Mouse (Mus musculus) heart, adult 2 months (tissue): ENCODE data around the gene Rapgef2. TPM values are rescaled to one million over a fixed set of nuclear protein-coding genes. Genes with fewer than 3 reads are reported as not detected.
"Not testable (repeated sequence)": the region's sequence is repeated elsewhere in the genome, so short reads cannot be mapped to it uniquely, and the experiment has no call there.

Source experiments
- DNase-seq, 2 experiments: peaks; one replicate each; pipeline ENCODE4 v3.0.0; 2021
- H3K27ac ChIP-seq: fragments of 200-600 bp; 2 replicates; pipeline ENCODE4 v1.8.1; 2022
- H3K27me3 ChIP-seq: fragments of 200-500 bp; 2 replicates; pipeline ENCODE4 v1.6.1; 2012; ENCODE audit warnings: mild to moderate bottlenecking, low read length, inconsistent platforms, mixed read lengths; ENCODE audit not compliant: control insufficient read depth, insufficient read depth
- H3K36me3 ChIP-seq: fragments of 200-500 bp; 2 replicates; pipeline ENCODE4 v1.6.1; 2012; ENCODE audit warnings: low read length, inconsistent platforms; ENCODE audit not compliant: control insufficient read depth, insufficient read depth
- H3K4me1 ChIP-seq: fragments of 200-500 bp; 2 replicates; pipeline ENCODE4 v1.6.1; 2011; ENCODE audit warnings: low read length; ENCODE audit not compliant: control insufficient read depth, insufficient read depth
- H3K4me3 ChIP-seq: fragments of 200-600 bp; 2 replicates; pipeline ENCODE4 v1.8.1; 2022
- H3K79me2 ChIP-seq: fragments of 200-500 bp; replicated peaks from 2 replicates; pipeline ENCODE4 v1.6.1; 2012; ENCODE audit warnings: mild to moderate bottlenecking, inconsistent platforms, low read length, moderate library complexity, mixed read lengths; ENCODE audit not compliant: control insufficient read depth, insufficient read depth
- H3K9ac ChIP-seq: fragments of 200-500 bp; 2 replicates; pipeline ENCODE4 v1.6.1; 2012; ENCODE audit warnings: low read depth, mild to moderate bottlenecking, control low read depth, inconsistent platforms, low read length, mixed read lengths
- CTCF ChIP-seq: fragments of 200-600 bp; IDR thresholded peaks from 2 replicates; pipeline ENCODE4 v1.8.1; 2022; ENCODE audit warnings: antibody characterized with exemption, mild to moderate bottlenecking, moderate library complexity
- EP300 ChIP-seq: fragments of 200-500 bp; IDR thresholded peaks from 2 replicates; pipeline ENCODE4 v1.6.1; 2011; ENCODE audit warnings: low read depth, low read length, control low read depth; ENCODE audit not compliant: insufficient read depth
- POLR2A ChIP-seq: fragments of 200-500 bp; IDR thresholded peaks from 2 replicates; pipeline ENCODE4 v1.6.1; 2011; ENCODE audit warnings: mild to moderate bottlenecking, low read depth, low read length, control low read depth; ENCODE audit not compliant: insufficient read depth
- WGBS: fragments of 180-500 bp; shearing (Covaris S2); methylation state at CpG from one replicate; pipeline ENCODE4 v1.1.7; 2018; 5-methylcytosine and 5-hydroxymethylcytosine counted together
- intact Hi-C: fragments of 180-260 bp; cut with DNase I; formaldehyde crosslinking; loops from one replicate; pipeline ENCODE4 v1.15.1; 2025
- polyA plus RNA-seq: library from polyadenylated mRNA; depleted of rRNA; stranded (reverse); fragments of >200 nt; gene quantifications from 2 replicates; pipeline ENCODE4 v1.2.3, GENCODE M21; 2012
- total RNA-seq, 2 experiments: library from RNA; stranded (reverse); gene quantifications; 2 replicates each; pipeline ENCODE4 v1.2.3; 2021

Gene Rapgef2
- total and polyA plus RNA-seq, 3 experiments = 10.6 to 36.2 (median 31.7) TPM

GRCm38 (mm10) chr3:79177136-79177870 is 109.0 kb downstream of the Rapgef2 start:
- peak overlapping the region; percentile 22 for H3K9ac ChIP-seq
- TF ChIP-seq POLR2A (no peak), CTCF (no peak), EP300 (no peak)
- WGBS = 54% methylated on average over 8 of the region's 8 CpGs
- H3K4me3 ChIP-seq = peak overlapping the region; percentile 19; the same call in 1 of the 2 replicates
- H3K79me2 ChIP-seq = peaks cover 5% of the 10 kb centered on the region
- no peaks in the 10 kb centered on the region for H3K27me3 ChIP-seq
- intact Hi-C loops = loop anchor here (2.0 to 5.0 kb wide), 2 partner anchors 15 to 75 kb away; no protein-coding TSS in a partner anchor
- peaks cover 32% of the 10 kb centered on the region for H3K36me3 ChIP-seq
- DNase-seq = no peak
- H3K4me1 ChIP-seq = peaks cover 28% of the 10 kb centered on the region
- peak overlapping the region; percentile 90 for H3K27ac ChIP-seq

GRCm38 (mm10) chr3:79174168-79174567 is 112.1 kb downstream of the Rapgef2 start:
- TF ChIP-seq EP300 (no peak), POLR2A (no peak), CTCF (no peak)
- Histone ChIP-seq H3K4me1 (peaks cover 16% of the 10 kb centered on the region), H3K9ac (no peak overlapping the region), H3K27ac (peak overlapping the region; percentile 5; the same call in 1 of the 2 replicates), H3K36me3 (peaks cover 41% of the 10 kb centered on the region), H3K27me3 (no peaks in the 10 kb centered on the region), H3K79me2 (peaks cover 7% of the 10 kb centered on the region), H3K4me3 (no peak overlapping the region)
- intact Hi-C loops = no loop called here
- DNase-seq = no peak
- WGBS = 85% methylated on average over 6 of the region's 6 CpGs

DNA sequence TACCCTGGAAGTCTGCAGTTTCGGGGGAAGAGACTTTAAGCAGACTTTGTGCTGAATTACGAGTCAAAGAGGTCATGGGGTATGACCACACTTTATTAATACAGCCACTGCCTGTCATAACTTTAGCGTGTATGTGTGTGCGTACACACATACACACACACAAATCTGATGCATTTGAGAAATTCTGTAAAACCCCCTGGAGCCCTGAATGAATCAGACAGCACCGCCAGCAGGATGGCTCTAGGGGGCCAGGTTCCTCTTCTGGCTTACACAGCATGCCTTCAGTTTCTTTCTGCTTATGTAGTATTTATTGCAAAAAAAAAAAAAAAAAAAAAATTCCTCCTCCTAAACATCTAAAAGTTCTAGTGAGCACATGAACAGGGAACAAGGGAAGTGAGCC is 113.0 kb downstream of the Rapgef2 start:
- H3K9ac ChIP-seq = no peak overlapping the region
- no peaks in the 10 kb centered on the region for H3K27me3 ChIP-seq
- peaks cover 13% of the 10 kb centered on the region for H3K4me1 ChIP-seq
- H3K79me2 ChIP-seq = peaks cover 7% of the 10 kb centered on the region
- DNase-seq = no peak
- H3K36me3 ChIP-seq = peaks cover 43% of the 10 kb centered on the region
- intact Hi-C loops = no loop called here
- no peak for TF ChIP-seq EP300
- no peak for TF ChIP-seq CTCF
- TF ChIP-seq POLR2A = no peak
- WGBS = 85% methylated on average over 5 of the region's 5 CpGs
- no peak overlapping the region for H3K27ac ChIP-seq
- no peak overlapping the region for H3K4me3 ChIP-seq

GRCm38 (mm10) chr3:79171146-79171545 is 115.2 kb downstream of the Rapgef2 start:
- H3K79me2 ChIP-seq, DNase-seq, H3K27ac ChIP-seq, H3K27me3 ChIP-seq, H3K4me1 ChIP-seq, H3K9ac ChIP-seq, H3K4me3 ChIP-seq, intact Hi-C loops: not testable (repeated sequence)
- peaks cover 33% of the 10 kb centered on the region for H3K36me3 ChIP-seq
- WGBS = 93% methylated on average over 8 of the region's 8 CpGs

- intact Hi-C loops = no loop called here
- Histone ChIP-seq H3K27ac (no peak overlapping the region), H3K79me2 (peaks cover 2% of the 10 kb centered on the region; the same call in 1 of the 2 replicates), H3K4me1 (peaks cover 1% of the 10 kb centered on the region; the same call in 1 of the 2 replicates), H3K4me3 (no peak overlapping the region), H3K27me3 (no peaks in the 10 kb centered on the region), H3K36me3 (peaks cover 21% of the 10 kb centered on the region), H3K9ac (no peak overlapping the region)
- DNase-seq = no peak
- 43% methylated on average over 2 of the region's 2 CpGs for WGBS
- TF ChIP-seq POLR2A = no peak
- no peak for TF ChIP-seq CTCF
- TF ChIP-seq EP300 = no peak
Measured at GRCm38 (mm10) chr3:79168168-79168827, 118.0 kb downstream of the Rapgef2 start.

DNA sequence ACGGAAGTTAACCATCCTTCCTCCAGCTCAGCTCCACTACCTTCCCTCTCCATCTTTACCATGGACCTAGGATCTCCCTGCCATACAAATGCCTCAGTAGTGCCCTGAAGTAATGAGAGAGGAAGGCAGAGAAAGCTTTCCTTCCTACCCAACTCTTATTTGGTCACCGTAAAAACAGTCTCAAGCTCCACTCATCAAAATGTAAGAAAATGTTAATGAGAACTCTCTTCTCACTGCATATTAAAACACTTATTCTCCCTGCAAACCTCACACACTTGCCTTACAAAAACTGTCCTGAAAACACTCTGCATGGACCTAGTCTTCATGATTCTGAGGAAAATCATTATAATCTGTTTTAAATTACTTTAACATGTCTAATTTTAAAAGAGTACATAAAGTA is 118.7 kb downstream of the Rapgef2 start:
- no peaks in the 10 kb centered on the region for H3K27me3 ChIP-seq
- H3K36me3 ChIP-seq = peaks cover 21% of the 10 kb centered on the region
- no peak overlapping the region for H3K9ac ChIP-seq
- intact Hi-C loops = no loop called here
- peaks cover 6% of the 10 kb centered on the region for H3K4me1 ChIP-seq
- no peak for TF ChIP-seq EP300
- no peak for TF ChIP-seq POLR2A
- no peak for TF ChIP-seq CTCF
- DNase-seq = no peak
- H3K4me3 ChIP-seq = no peak overlapping the region
- WGBS = 68% methylated on average over 2 of the region's 2 CpGs
- H3K79me2 ChIP-seq = peaks cover 2% of the 10 kb centered on the region; the same call in 1 of the 2 replicates
- H3K27ac ChIP-seq = no peak overlapping the region
